In the genomic region with DNA sequence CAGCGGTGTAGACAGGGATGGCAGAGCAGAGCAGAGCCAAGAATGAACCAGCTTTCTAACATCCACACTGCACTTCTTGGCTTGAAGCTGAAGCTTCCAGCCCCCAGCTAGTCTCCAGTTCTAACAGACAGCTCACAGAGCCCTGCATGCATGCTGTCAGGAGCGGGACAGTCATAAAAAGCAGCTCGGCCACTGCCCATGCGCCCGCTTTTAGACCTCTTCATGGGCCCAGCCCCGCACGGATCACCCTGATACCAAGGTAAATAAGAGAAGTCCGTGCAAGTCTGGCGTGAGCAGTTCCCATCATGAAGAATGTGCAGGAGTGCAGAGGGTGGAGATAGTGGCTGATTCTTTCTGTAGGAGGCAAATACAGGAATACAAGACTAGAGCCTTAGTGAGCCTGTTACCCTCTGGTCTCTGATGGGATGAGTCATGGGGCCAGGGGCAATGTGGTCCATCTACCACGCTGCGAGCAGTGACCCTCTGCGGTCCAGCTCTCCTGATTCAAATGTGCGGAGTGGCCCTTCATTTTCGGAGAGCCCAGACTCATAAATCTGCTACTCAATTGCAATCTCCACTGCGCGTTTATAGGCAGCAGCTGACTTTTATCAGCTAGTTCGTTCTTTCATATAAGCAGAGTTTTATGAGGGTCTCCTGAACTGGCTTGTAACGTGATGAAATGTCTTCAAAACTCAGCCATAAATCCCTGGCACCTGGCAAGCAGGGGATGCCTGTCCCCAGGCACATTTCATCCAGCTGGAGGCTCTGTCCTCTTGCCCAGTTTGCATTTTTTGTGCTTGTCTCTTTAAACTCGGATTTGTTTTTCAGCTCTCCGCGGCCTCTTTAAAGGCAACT, we compare ENCODE assay signal across 11 mouse cellular contexts. TPM values are rescaled to one million over a fixed set of nuclear protein-coding genes. Genes with fewer than 3 reads are reported as not detected.
A peak's percentile ranks its signal among the peaks of the same experiment; 100 is the strongest.
DNase-seq lines count a peak whose midpoint lies in the region; ATAC-seq and TF ChIP-seq lines count a peak whose summit lies in the region.
"Had no signal": no experiment of that assay in that cellular context is flagged by ENCODE, and none has a peak within 500 bp of the region (broad histone marks: within the 10 kb centered on the region; RNA-seq: fewer than 3 reads in every experiment).

No protein-coding gene starts in this region.

- TF ChIP-seq CTCF in heart, adult 2 months (IDR thresholded peaks at IDR 0.05) = no peak

- no peaks in the 10 kb centered on the region for H3K27me3 ChIP-seq in heart, embryonic 16.5 days (ENCODE audit: control insufficient read depth, insufficient read depth, low read length)
- H3K27me3 ChIP-seq in heart, adult 2 months (ENCODE audit: control insufficient read depth, insufficient read depth, low read length) = no peaks in the 10 kb centered on the region
- H3K27me3 ChIP-seq in embryonic facial prominence, embryonic 15.5 days = no peaks in the 10 kb centered on the region
- no peaks in the 10 kb centered on the region for H3K27me3 ChIP-seq in kidney, embryonic 16.5 days (ENCODE audit: insufficient read depth, low read length)
- no peaks in the 10 kb centered on the region for H3K27me3 ChIP-seq in lung, embryonic 16.5 days (ENCODE audit: control insufficient read depth, insufficient read depth, low read depth, low read length)

- no peak overlapping the region for H3K27ac ChIP-seq in heart, embryonic 16.5 days (ENCODE audit: low read length)
- no peak overlapping the region for H3K27ac ChIP-seq in heart, adult 2 months
- H3K27ac ChIP-seq in embryonic facial prominence, embryonic 15.5 days (replicated peaks) = peak overlapping the region; percentile 11
- H3K27ac ChIP-seq in kidney, embryonic 16.5 days (ENCODE audit: low read length) = no peak overlapping the region; the same call in 1 of the 2 replicates
- H3K27ac ChIP-seq in lung, embryonic 16.5 days (ENCODE audit: low read length) = peak overlapping the region; percentile 11; the same call in 1 of the 2 replicates

- H3K79me2 ChIP-seq in heart, adult 2 months (replicated peaks; ENCODE audit: control insufficient read depth, insufficient read depth, low read length) = no peaks in the 10 kb centered on the region

- TF ChIP-seq EP300 in heart, adult 2 months (IDR thresholded peaks at IDR 0.05; ENCODE audit: insufficient read depth, low read depth, low read length) = no peak

- no peak for TF ChIP-seq POLR2A in heart, adult 2 months (IDR thresholded peaks at IDR 0.05; ENCODE audit: insufficient read depth, low read depth, low read length)

- H3K4me3 ChIP-seq in heart, embryonic 16.5 days (ENCODE audit: low read length) = no peak overlapping the region
- H3K4me3 ChIP-seq in heart, adult 2 months = no peak overlapping the region
- no peak overlapping the region for H3K4me3 ChIP-seq in embryonic facial prominence, embryonic 15.5 days (replicated peaks)
- no peak overlapping the region for H3K4me3 ChIP-seq in kidney, embryonic 16.5 days (ENCODE audit: low read length)
- H3K4me3 ChIP-seq in lung, embryonic 16.5 days (ENCODE audit: low read length) = no peak overlapping the region
- H3K4me3 ChIP-seq: myocyte had no signal

- no peak overlapping the region for H3K9ac ChIP-seq in heart, embryonic 16.5 days (ENCODE audit: low read length)
- H3K9ac ChIP-seq in heart, adult 2 months (ENCODE audit: low read depth, low read length) = no peak overlapping the region
- no peak overlapping the region for H3K9ac ChIP-seq in embryonic facial prominence, embryonic 15.5 days
- H3K9ac ChIP-seq in kidney, embryonic 16.5 days (replicated peaks; ENCODE audit: low read length) = no peak overlapping the region
- H3K9ac ChIP-seq in lung, embryonic 16.5 days (ENCODE audit: low read length) = no peak overlapping the region

- ATAC-seq in heart, embryonic 16.5 days (replicated peaks; ENCODE audit: extremely low read depth, insufficient read depth, low FRiP score) = 0 out of 2 replicates have a peak, but pooled peaks have one; percentile 41
- no peak for ATAC-seq in embryonic facial prominence, embryonic 15.5 days (ENCODE audit: insufficient number of reproducible peaks, low FRiP score, low TSS enrichment, low read depth)
- ATAC-seq in kidney, embryonic 16.5 days (ENCODE audit: low FRiP score, low TSS enrichment) = peak; percentile 83
- ATAC-seq in lung, embryonic 16.5 days (ENCODE audit: low read depth) = peak; percentile 82

- H3K4me1 ChIP-seq in heart, embryonic 16.5 days (ENCODE audit: control insufficient read depth, insufficient read depth, low read length) = no peaks in the 10 kb centered on the region
- H3K4me1 ChIP-seq in heart, adult 2 months (ENCODE audit: control insufficient read depth, insufficient read depth, low read length) = no peaks in the 10 kb centered on the region
- peaks cover 24% of the 10 kb centered on the region for H3K4me1 ChIP-seq in embryonic facial prominence, embryonic 15.5 days
- H3K4me1 ChIP-seq in kidney, embryonic 16.5 days (ENCODE audit: insufficient read depth, low read length) = peaks cover 12% of the 10 kb centered on the region
- peaks cover 13% of the 10 kb centered on the region for H3K4me1 ChIP-seq in lung, embryonic 16.5 days (replicated peaks; ENCODE audit: control insufficient read depth, insufficient read depth, low read length)

- WGBS in heart, embryonic 16.5 days = 65% methylated on average over 21 of the region's 21 CpGs
- WGBS in heart, adult 2 months = 69% methylated on average over 21 of the region's 21 CpGs
- WGBS in embryonic facial prominence, embryonic 15.5 days = 69% methylated on average over 21 of the region's 21 CpGs
- 21% methylated on average over 21 of the region's 21 CpGs for WGBS in kidney, embryonic 16.5 days
- WGBS in lung, embryonic 16.5 days = 53% methylated on average over 21 of the region's 21 CpGs

- H3K4me2 ChIP-seq in heart, embryonic 16.5 days (ENCODE audit: low read depth, low read length) = no peak overlapping the region
- H3K4me2 ChIP-seq in embryonic facial prominence, embryonic 15.5 days (replicated peaks) = no peak overlapping the region
- H3K4me2 ChIP-seq in kidney, embryonic 16.5 days (replicated peaks; ENCODE audit: low read depth, low read length) = 0 out of 2 replicates have a peak overlapping the region, but pooled peaks have one; percentile 0
- no peak overlapping the region for H3K4me2 ChIP-seq in lung, embryonic 16.5 days (ENCODE audit: low read depth, low read length)

- no peaks in the 10 kb centered on the region for H3K9me3 ChIP-seq in heart, embryonic 16.5 days (replicated peaks; ENCODE audit: control insufficient read depth, low read length)
- H3K9me3 ChIP-seq in embryonic facial prominence, embryonic 15.5 days (replicated peaks) = no peaks in the 10 kb centered on the region
- H3K9me3 ChIP-seq in kidney, embryonic 16.5 days (ENCODE audit: low read length) = no peaks in the 10 kb centered on the region
- no peaks in the 10 kb centered on the region for H3K9me3 ChIP-seq in lung, embryonic 16.5 days (ENCODE audit: control insufficient read depth, low read length)

- intact Hi-C loops in heart, adult 2 months (cut with DNase I) = no loop called here

- no peak for DNase-seq in heart, adult 2 months
- no peak for DNase-seq in adipocyte (ENCODE audit: low spot score)
- DNase-seq in adrenal gland, adult 2 months = no peak
- no peak for DNase-seq in urinary bladder, adult 2 months (ENCODE audit: low spot score)
- DNase-seq: cerebellum, postnatal 25 days; gastrocnemius, postnatal 14 days had no signal

- no peaks in the 10 kb centered on the region for H3K36me3 ChIP-seq in heart, embryonic 16.5 days (ENCODE audit: control insufficient read depth, insufficient read depth)
- H3K36me3 ChIP-seq in heart, adult 2 months (ENCODE audit: control insufficient read depth, insufficient read depth, low read length) = no peaks in the 10 kb centered on the region
- no peaks in the 10 kb centered on the region for H3K36me3 ChIP-seq in embryonic facial prominence, embryonic 15.5 days
- H3K36me3 ChIP-seq in kidney, embryonic 16.5 days (ENCODE audit: insufficient read depth, low read length) = no peaks in the 10 kb centered on the region
- H3K36me3 ChIP-seq in lung, embryonic 16.5 days (ENCODE audit: control insufficient read depth, insufficient read depth, low read length) = no peaks in the 10 kb centered on the region

RNA-seq across cellular contexts. Expression of gene Cdca8, which starts 11.3 kb away (rescaled TPM):
- polyA plus RNA-seq in heart, embryonic 16.5 days (2015; fragmentation: Nextera tagmentation; extraction: Ambion mirVana) = 117 and 122 TPM in 2 replicates
- total RNA-seq in heart, adult 2 months (2021) = under 1 TPM; 0.52 to 0.59 TPM
- 0.35 and 0.57 TPM in 2 replicates for polyA plus RNA-seq in heart, adult 2 months (2012; rRNA removed)
- 100.0 and 102 TPM in 2 replicates for polyA plus RNA-seq in embryonic facial prominence, embryonic 15.5 days (2015; fragmentation: Nextera tagmentation; extraction: Ambion mirVana)
- 149 and 164 TPM in 2 replicates for polyA plus RNA-seq in kidney, embryonic 16.5 days (2015; fragmentation: Nextera tagmentation; extraction: Ambion mirVana)
- polyA plus RNA-seq in lung, embryonic 16.5 days (2015; fragmentation: Nextera tagmentation; extraction: Ambion mirVana) = 150 and 151 TPM in 2 replicates
- total RNA-seq in adrenal gland, adult 2 months (2021) = 1 to 10 TPM; 2.0 to 4.8 TPM
- polyA plus RNA-seq in adrenal gland, adult 2 months (2012; rRNA removed) = 3.7 and 4.1 TPM in 2 replicates
- polyA plus RNA-seq in urinary bladder, adult 2 months (2012; rRNA removed) = 2.0 and 3.3 TPM in 2 replicates

RNA-seq across cellular contexts. Expression of gene 9930104L06Rik, which starts 13.6 kb away (rescaled TPM):
- 8.8 and 10.3 TPM in 2 replicates for polyA plus RNA-seq in heart, embryonic 16.5 days (2015; fragmentation: Nextera tagmentation; extraction: Ambion mirVana)
- total RNA-seq in heart, adult 2 months (2021) = 1 to 10 TPM; 6.1 to 8.4 TPM
- polyA plus RNA-seq in heart, adult 2 months (2012; rRNA removed) = 5.9 and 7.5 TPM in 2 replicates
- polyA plus RNA-seq in embryonic facial prominence, embryonic 15.5 days (2015; fragmentation: Nextera tagmentation; extraction: Ambion mirVana) = 12.4 and 16.7 TPM in 2 replicates
- 12.7 and 13.8 TPM in 2 replicates for polyA plus RNA-seq in kidney, embryonic 16.5 days (2015; fragmentation: Nextera tagmentation; extraction: Ambion mirVana)
- 11.1 and 13.1 TPM in 2 replicates for polyA plus RNA-seq in lung, embryonic 16.5 days (2015; fragmentation: Nextera tagmentation; extraction: Ambion mirVana)
- 10 to 100 TPM; 10.3 to 15.3 TPM for total RNA-seq in adrenal gland, adult 2 months (2021)
- polyA plus RNA-seq in adrenal gland, adult 2 months (2012; rRNA removed) = 13.2 and 21.1 TPM in 2 replicates
- polyA plus RNA-seq in urinary bladder, adult 2 months (2012; rRNA removed) = 17.4 and 17.8 TPM in 2 replicates

RNA-seq across cellular contexts. Expression of gene Rspo1, which starts 35.8 kb away (rescaled TPM):
- 5.5 and 5.9 TPM in 2 replicates for polyA plus RNA-seq in heart, embryonic 16.5 days (2015; fragmentation: Nextera tagmentation; extraction: Ambion mirVana)
- total RNA-seq in heart, adult 2 months (2021) = 1 to 10 TPM; 2.7 to 4.4 TPM
- 3.9 and 4.0 TPM in 2 replicates for polyA plus RNA-seq in heart, adult 2 months (2012; rRNA removed)
- polyA plus RNA-seq in embryonic facial prominence, embryonic 15.5 days (2015; fragmentation: Nextera tagmentation; extraction: Ambion mirVana) = 21.7 and 23.5 TPM in 2 replicates
- polyA plus RNA-seq in kidney, embryonic 16.5 days (2015; fragmentation: Nextera tagmentation; extraction: Ambion mirVana) = 25.1 and 31.1 TPM in 2 replicates
- polyA plus RNA-seq in lung, embryonic 16.5 days (2015; fragmentation: Nextera tagmentation; extraction: Ambion mirVana) = 7.4 and 8.0 TPM in 2 replicates
- total RNA-seq in adrenal gland, adult 2 months (2021) = 1 to 10 TPM; 5.1 to 7.5 TPM
- polyA plus RNA-seq in adrenal gland, adult 2 months (2012; rRNA removed) = 6.8 and 7.1 TPM in 2 replicates
- 6.3 and 7.5 TPM in 2 replicates for polyA plus RNA-seq in urinary bladder, adult 2 months (2012; rRNA removed)

Comparison
In these comparisons a context has a peak if more than half of its experiments do, and no peak if none do; other contexts are left out.
1. RNA of gene Cdca8, which starts 11.3 kb away (polyA plus RNA-seq): 150 to 151 TPM in lung, embryonic 16.5 days, 149 to 164 TPM in kidney, embryonic 16.5 days, 117 to 122 TPM in heart, embryonic 16.5 days and 100.0 to 102 TPM in embryonic facial prominence, embryonic 15.5 days; 3.7 to 4.1 TPM in adrenal gland, adult 2 months, 2.0 to 3.3 TPM in urinary bladder, adult 2 months and 0.35 to 0.57 TPM in heart, adult 2 months; every median in the first group is over 10 times any median in the second.
2. H3K27ac ChIP-seq: peak in embryonic facial prominence, embryonic 15.5 days (single experiment) and lung, embryonic 16.5 days (single experiment); none in heart, embryonic 16.5 days (single experiment), heart, adult 2 months (single experiment) and kidney, embryonic 16.5 days (single experiment).